Mouse (Mus musculus) midbrain, embryonic 14.5 days (tissue): ENCODE results near the gene Plch1. TPM values are rescaled to one million over a fixed set of nuclear protein-coding genes. Genes with fewer than 3 reads are reported as not detected.
A peak's percentile ranks its signal among the peaks of the same experiment; 100 is the strongest.

Source experiments
- ATAC-seq: fragments of 200-750 bp; cut with Nextera tagmentation; 2 replicates; pipeline ENCODE4 v1.8.0; 2017; ENCODE audit warnings: moderate number of reproducible peaks, moderate library complexity; ENCODE audit not compliant: low FRiP score, low TSS enrichment
- DNase-seq: peaks from one replicate; pipeline ENCODE4 v3.0.0-alpha.2; 2015
- H3K27ac ChIP-seq: fragments of 300-500 bp; sonication (generic); replicated peaks from 2 replicates; pipeline ENCODE4 v1.5.1; 2014; ENCODE audit warnings: mild to moderate bottlenecking, low read depth, low read length, moderate library complexity
- H3K27me3 ChIP-seq: fragments of 300-500 bp; sonication (generic); 2 replicates; pipeline ENCODE4 v1.6.1; 2014; ENCODE audit warnings: low read length, control low read depth, mixed read lengths; ENCODE audit not compliant: control insufficient read depth, insufficient read depth
- H3K36me3 ChIP-seq: fragments of 300-500 bp; sonication (generic); 2 replicates; pipeline ENCODE4 v1.6.1; 2014; ENCODE audit warnings: low read length, control low read depth; ENCODE audit not compliant: control insufficient read depth, insufficient read depth
- H3K4me1 ChIP-seq: fragments of 300-500 bp; sonication (generic); 2 replicates; pipeline ENCODE4 v1.6.1; 2014; ENCODE audit warnings: mild to moderate bottlenecking, antibody characterized with exemption, low read length, control low read depth; ENCODE audit not compliant: control insufficient read depth, insufficient read depth
- H3K4me2 ChIP-seq: fragments of 300-500 bp; sonication (generic); 2 replicates; pipeline ENCODE4 v1.6.1; 2014; ENCODE audit warnings: mild to moderate bottlenecking, low read length, moderate library complexity
- H3K4me3 ChIP-seq: fragments of 300-500 bp; sonication (generic); replicated peaks from 2 replicates; pipeline ENCODE4 v1.5.1; 2014; ENCODE audit warnings: low read depth, low read length
- H3K9ac ChIP-seq: fragments of 300-500 bp; sonication (generic); replicated peaks from 2 replicates; pipeline ENCODE4 v1.6.1; 2014; ENCODE audit warnings: mild to moderate bottlenecking, low read length, moderate library complexity
- H3K9me3 ChIP-seq: fragments of 300-500 bp; sonication (generic); 2 replicates; pipeline ENCODE4 v1.6.1; 2016; ENCODE audit warnings: low read length, control low read depth, mixed read lengths; ENCODE audit not compliant: control insufficient read depth
- WGBS: fragments of 180-500 bp; shearing (Covaris S2); extraction: QIAGEN DNeasy Blood & Tissue Kit; methylation state at CpG from one replicate; pipeline ENCODE4 v1.1.7; 2014; 5-methylcytosine and 5-hydroxymethylcytosine counted together
- polyA plus RNA-seq: library from polyadenylated mRNA; unstranded; fragments of >200 nt; fragmentation: Nextera tagmentation; extraction: Ambion mirVana; gene quantifications from 2 replicates; pipeline ENCODE4 v1.2.1, GENCODE M21; 2014

The Plch1 gene
- polyA plus RNA-seq, 1 experiment from 2014 or later: 23.3 TPM

- ATAC-seq: no peak
Observed at GRCm38 (mm10) chr3:63814203-63814602, 85.1 kb downstream of the Plch1 start.

GRCm38 (mm10) chr3:63806906-63807305 is 92.4 kb downstream of the Plch1 start:
- Histone ChIP-seq H3K4me1 (no peaks in the 10 kb centered on the region), H3K4me3 (no peak overlapping the region), H3K36me3 (no peaks in the 10 kb centered on the region), H3K27ac (no peak overlapping the region), H3K27me3 (no peaks in the 10 kb centered on the region), H3K4me2 (no peak overlapping the region), H3K9me3 (no peaks in the 10 kb centered on the region), H3K9ac (no peak overlapping the region)
- 80% methylated on average over 1 of the region's 1 CpGs for WGBS
- DNase-seq (no peak), ATAC-seq (no peak)

More at GRCm38 (mm10) chr3:63814203-63814602, 85.1 kb downstream of the Plch1 start:
- no peak for DNase-seq
- Histone ChIP-seq H3K9me3 (no peaks in the 10 kb centered on the region), H3K4me2 (no peak overlapping the region), H3K36me3 (no peaks in the 10 kb centered on the region), H3K27me3 (no peaks in the 10 kb centered on the region), H3K4me1 (no peaks in the 10 kb centered on the region), H3K27ac (no peak overlapping the region), H3K4me3 (no peak overlapping the region), H3K9ac (no peak overlapping the region)
- WGBS: 73% methylated on average over 1 of the region's 1 CpGs

GRCm38 (mm10) chr3:63805496-63805895 is 93.8 kb downstream of the Plch1 start:
- H3K27ac ChIP-seq: no peak overlapping the region
- no peaks in the 10 kb centered on the region for H3K4me1 ChIP-seq
- no peaks in the 10 kb centered on the region for H3K9me3 ChIP-seq
- 94% methylated on average over 2 of the region's 2 CpGs for WGBS
- H3K4me2 ChIP-seq: no peak overlapping the region
- no peaks in the 10 kb centered on the region for H3K27me3 ChIP-seq
- no peak overlapping the region for H3K4me3 ChIP-seq
- no peak for DNase-seq
- no peak overlapping the region for H3K9ac ChIP-seq
- ATAC-seq: no peak
- H3K36me3 ChIP-seq: no peaks in the 10 kb centered on the region

- no peak overlapping the region for H3K27ac ChIP-seq
- H3K4me3 ChIP-seq: no peak overlapping the region
- no peaks in the 10 kb centered on the region for H3K9me3 ChIP-seq
- ATAC-seq (no peak), DNase-seq (no peak)
- H3K4me1 ChIP-seq: no peaks in the 10 kb centered on the region
- H3K9ac ChIP-seq: no peak overlapping the region
- no peak overlapping the region for H3K4me2 ChIP-seq
- 91% methylated on average over 5 of the region's 5 CpGs for WGBS
- H3K36me3 ChIP-seq: no peaks in the 10 kb centered on the region
- no peaks in the 10 kb centered on the region for H3K27me3 ChIP-seq
Observed at GRCm38 (mm10) chr3:63800685-63801084, 98.6 kb downstream of the Plch1 start.

GRCm38 (mm10) chr3:63786805-63787365 is 112.4 kb downstream of the Plch1 start:
- Histone ChIP-seq H3K9me3 (no peaks in the 10 kb centered on the region), H3K4me3 (no peak overlapping the region), H3K27ac (no peak overlapping the region), H3K36me3 (no peaks in the 10 kb centered on the region), H3K9ac (no peak overlapping the region), H3K27me3 (no peaks in the 10 kb centered on the region), H3K4me1 (no peaks in the 10 kb centered on the region), H3K4me2 (no peak overlapping the region)
- WGBS: 38% methylated on average over 5 of the region's 5 CpGs
- ATAC-seq: no peak
- DNase-seq: no peak

- H3K27me3 ChIP-seq: no peaks in the 10 kb centered on the region
- H3K4me2 ChIP-seq: no peak overlapping the region
- H3K27ac ChIP-seq: no peak overlapping the region
- DNase-seq (no peak), ATAC-seq (no peak)
- H3K9ac ChIP-seq: no peak overlapping the region
- H3K36me3 ChIP-seq: peaks cover 4% of the 10 kb centered on the region; the same call in 1 of the 2 replicates
- WGBS: 91% methylated on average over 7 of the region's 7 CpGs
- H3K4me3 ChIP-seq: no peak overlapping the region
- H3K9me3 ChIP-seq: no peaks in the 10 kb centered on the region
- no peaks in the 10 kb centered on the region for H3K4me1 ChIP-seq
Observed at GRCm38 (mm10) chr3:63772617-63773305, 126.5 kb downstream of the Plch1 start.

- H3K4me2 ChIP-seq: no peak overlapping the region
- H3K27ac ChIP-seq: no peak overlapping the region
- H3K27me3 ChIP-seq: no peaks in the 10 kb centered on the region
- no peaks in the 10 kb centered on the region for H3K4me1 ChIP-seq
- WGBS: 71% methylated on average over 1 of the region's 1 CpGs
- ATAC-seq (no peak), DNase-seq (peak; percentile 31)
- H3K4me3 ChIP-seq: no peak overlapping the region
- H3K9me3 ChIP-seq: no peaks in the 10 kb centered on the region
- H3K9ac ChIP-seq: no peak overlapping the region
- H3K36me3 ChIP-seq: no peaks in the 10 kb centered on the region
Observed at GRCm38 (mm10) chr3:63760821-63761220, 138.5 kb downstream of the Plch1 start.

- Histone ChIP-seq H3K9me3 (no peaks in the 10 kb centered on the region), H3K9ac (no peak overlapping the region), H3K27me3 (no peaks in the 10 kb centered on the region), H3K4me2 (no peak overlapping the region), H3K36me3 (0 out of 2 replicates have a peak, but pooled peaks cover 3% of the 10 kb centered on the region), H3K4me3 (no peak overlapping the region), H3K4me1 (0 out of 2 replicates have a peak, but pooled peaks cover 9% of the 10 kb centered on the region), H3K27ac (peak overlapping the region; percentile 61)
- ATAC-seq (peak; percentile 50; the same call in 1 of the 2 replicates), DNase-seq (peak; percentile 21)
- 36% methylated on average over 2 of the region's 2 CpGs for WGBS
Observed at GRCm38 (mm10) chr3:63740073-63740472, 159.2 kb downstream of the Plch1 start.

GRCm38 (mm10) chr3:63728325-63728724 is 170.9 kb downstream of the Plch1 start:
- ATAC-seq (no peak), DNase-seq (no peak)
- no peaks in the 10 kb centered on the region for H3K36me3 ChIP-seq
- no peaks in the 10 kb centered on the region for H3K9me3 ChIP-seq
- WGBS: 62% methylated on average over 1 of the region's 1 CpGs
- no peak overlapping the region for H3K4me2 ChIP-seq
- H3K27me3 ChIP-seq: no peaks in the 10 kb centered on the region
- H3K4me3 ChIP-seq: no peak overlapping the region
- H3K27ac ChIP-seq: no peak overlapping the region
- no peak overlapping the region for H3K9ac ChIP-seq
- peaks cover 8% of the 10 kb centered on the region for H3K4me1 ChIP-seq
